Mouse (Mus musculus) spleen, adult 2 months (tissue): ENCODE data around the gene Psma5.
"Not testable (repeated sequence)": the region's sequence is repeated elsewhere in the genome, so short reads cannot be mapped to it uniquely, and the experiment has no call there.

Experiments used
- CTCF ChIP-seq: fragments of 200-500 bp; IDR thresholded peaks from 2 replicates; pipeline ENCODE4 v1.5.1; 2011; ENCODE audit warnings: mild to moderate bottlenecking, inconsistent platforms; ENCODE audit not compliant: insufficient read depth, insufficient read length, insufficient replicate concordance; ENCODE audit errors: extremely low read depth
- POLR2A ChIP-seq: fragments of 200-500 bp; IDR thresholded peaks from 2 replicates; pipeline ENCODE4 v1.6.1; 2011; ENCODE audit warnings: low read depth, low read length, inconsistent platforms

DNA sequence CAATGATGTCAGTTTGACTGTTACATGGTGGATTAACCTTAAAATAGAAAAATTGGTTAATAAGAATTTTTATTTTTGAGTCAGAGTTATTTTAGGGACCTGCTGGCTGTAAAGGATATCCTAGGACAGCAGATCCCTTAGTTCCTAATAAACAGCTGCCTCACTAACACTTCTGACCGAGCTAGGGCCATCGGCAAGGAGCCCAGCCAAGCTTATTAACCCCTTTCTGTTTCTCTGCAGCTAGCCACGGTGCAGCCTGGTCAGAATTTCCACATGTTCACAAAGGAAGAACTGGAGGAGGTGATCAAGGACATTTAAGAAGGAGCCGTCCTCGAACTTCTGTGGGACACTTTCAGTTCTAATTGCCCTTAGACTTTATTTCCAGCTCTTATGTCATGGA, 22.8 kb downstream of the Psma5 start:
- TF ChIP-seq POLR2A, CTCF: not testable (repeated sequence)
